Mouse (Mus musculus): ENCODE measurements around the gene Tyw1. TPM values are rescaled to one million over a fixed set of nuclear protein-coding genes. Genes with fewer than 3 reads are reported as not detected.
A peak's percentile ranks its signal among the peaks of the same experiment; 100 is the strongest.

The Tyw1 gene
- polyA plus RNA-seq, 1 experiment from 2014 or later: 17.8 TPM

- no peaks in the 10 kb centered on the region for H3K9me3 ChIP-seq (replicated peaks; ENCODE audit: control insufficient read depth, low read length)
- H3K36me3 ChIP-seq (ENCODE audit: control insufficient read depth, insufficient read depth, low read length): no peaks in the 10 kb centered on the region
- ATAC-seq (replicated peaks; ENCODE audit: insufficient number of reproducible peaks, low FRiP score, low TSS enrichment): no peak
- no peak overlapping the region for H3K9ac ChIP-seq (ENCODE audit: low read depth, low read length)
- H3K4me2 ChIP-seq: no peak overlapping the region
- no peaks in the 10 kb centered on the region for H3K4me1 ChIP-seq (ENCODE audit: control insufficient read depth, insufficient read depth, low read length)
- no peaks in the 10 kb centered on the region for H3K27me3 ChIP-seq (ENCODE audit: control insufficient read depth, insufficient read depth, low read length)
- no peak overlapping the region for H3K27ac ChIP-seq (ENCODE audit: low read depth, low read length)
- 53% methylated on average over 7 of the region's 7 CpGs for WGBS (ENCODE audit: insufficient replicate concordance)
- H3K4me3 ChIP-seq (ENCODE audit: low read depth, low read length): no peak overlapping the region
Measured at GRCm38 (mm10) chr5:130355223-130355622, 99.8 kb downstream of the Tyw1 start.

DNA sequence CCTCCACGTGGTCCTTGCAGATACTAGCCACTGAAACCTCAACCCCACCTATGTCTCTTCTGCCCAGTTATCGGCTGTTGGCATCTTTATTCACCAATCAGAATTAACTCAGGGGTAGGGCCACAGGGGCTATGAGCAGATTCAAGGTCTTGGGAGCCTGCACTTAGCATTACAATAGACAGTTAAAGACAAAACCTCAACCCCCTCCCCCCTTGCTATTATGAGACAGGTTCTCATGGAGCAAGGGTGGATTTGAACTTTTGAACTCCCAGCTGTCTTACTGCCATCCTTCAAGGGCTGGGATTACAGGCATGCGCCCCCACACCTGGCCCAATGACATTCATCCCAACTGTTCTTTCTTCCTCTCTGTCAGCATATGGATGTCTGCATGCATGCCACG, 107.7 kb downstream of the Tyw1 start:
- Histone ChIP-seq H3K27me3 (ENCODE audit: control insufficient read depth, insufficient read depth, low read length) (no peaks in the 10 kb centered on the region), H3K27ac (ENCODE audit: low read depth, low read length) (no peak overlapping the region), H3K36me3 (ENCODE audit: control insufficient read depth, insufficient read depth, low read length) (no peaks in the 10 kb centered on the region), H3K4me1 (ENCODE audit: control insufficient read depth, insufficient read depth, low read length) (no peaks in the 10 kb centered on the region), H3K4me3 (ENCODE audit: low read depth, low read length) (no peak overlapping the region), H3K4me2 (no peak overlapping the region), H3K9me3 (replicated peaks; ENCODE audit: control insufficient read depth, low read length) (no peaks in the 10 kb centered on the region), H3K9ac (ENCODE audit: low read depth, low read length) (no peak overlapping the region)
- 61% methylated on average over 4 of the region's 4 CpGs for WGBS (ENCODE audit: insufficient replicate concordance)
- no peak for ATAC-seq (replicated peaks; ENCODE audit: insufficient number of reproducible peaks, low FRiP score, low TSS enrichment)

- Histone ChIP-seq H3K9me3 (replicated peaks; ENCODE audit: control insufficient read depth, low read length) (no peaks in the 10 kb centered on the region), H3K36me3 (ENCODE audit: control insufficient read depth, insufficient read depth, low read length) (no peaks in the 10 kb centered on the region), H3K4me3 (ENCODE audit: low read depth, low read length) (no peak overlapping the region), H3K4me2 (no peak overlapping the region), H3K27me3 (ENCODE audit: control insufficient read depth, insufficient read depth, low read length) (no peaks in the 10 kb centered on the region), H3K4me1 (ENCODE audit: control insufficient read depth, insufficient read depth, low read length) (no peaks in the 10 kb centered on the region), H3K27ac (ENCODE audit: low read depth, low read length) (no peak overlapping the region), H3K9ac (ENCODE audit: low read depth, low read length) (no peak overlapping the region)
- no peak for ATAC-seq (replicated peaks; ENCODE audit: insufficient number of reproducible peaks, low FRiP score, low TSS enrichment)
- 32% methylated on average over 3 of the region's 3 CpGs for WGBS (ENCODE audit: insufficient replicate concordance)
Measured at GRCm38 (mm10) chr5:130363773-130364172, 108.4 kb downstream of the Tyw1 start.

DNA sequence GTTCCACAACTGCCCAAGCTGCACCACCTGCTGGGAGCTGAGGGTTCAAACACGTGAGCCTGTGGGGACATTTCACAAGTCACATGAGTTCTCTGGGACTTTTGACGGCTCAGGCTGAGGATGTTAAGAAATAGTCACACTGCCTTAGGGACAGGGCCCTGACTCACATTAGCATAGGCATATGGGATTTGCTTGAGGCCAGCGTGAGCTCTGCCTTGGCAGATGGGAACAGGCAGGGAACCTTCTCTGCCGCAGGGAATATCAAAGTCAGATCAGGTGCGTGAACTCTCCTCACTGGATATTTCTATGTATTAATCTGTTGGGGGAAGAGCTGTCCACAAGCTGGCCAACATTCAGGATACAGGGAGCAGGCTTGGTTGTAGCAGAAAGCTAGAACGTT, 112.8 kb downstream of the Tyw1 start:
- H3K27ac ChIP-seq (ENCODE audit: low read depth, low read length): no peak overlapping the region
- no peak overlapping the region for H3K4me2 ChIP-seq
- no peaks in the 10 kb centered on the region for H3K27me3 ChIP-seq (ENCODE audit: control insufficient read depth, insufficient read depth, low read length)
- no peaks in the 10 kb centered on the region for H3K36me3 ChIP-seq (ENCODE audit: control insufficient read depth, insufficient read depth, low read length)
- no peak overlapping the region for H3K4me3 ChIP-seq (ENCODE audit: low read depth, low read length)
- H3K4me1 ChIP-seq (ENCODE audit: control insufficient read depth, insufficient read depth, low read length): no peaks in the 10 kb centered on the region
- 72% methylated on average over 6 of the region's 6 CpGs for WGBS (ENCODE audit: insufficient replicate concordance)
- H3K9me3 ChIP-seq (replicated peaks; ENCODE audit: control insufficient read depth, low read length): no peaks in the 10 kb centered on the region
- ATAC-seq (replicated peaks; ENCODE audit: insufficient number of reproducible peaks, low FRiP score, low TSS enrichment): no peak
- no peak overlapping the region for H3K9ac ChIP-seq (ENCODE audit: low read depth, low read length)

DNA sequence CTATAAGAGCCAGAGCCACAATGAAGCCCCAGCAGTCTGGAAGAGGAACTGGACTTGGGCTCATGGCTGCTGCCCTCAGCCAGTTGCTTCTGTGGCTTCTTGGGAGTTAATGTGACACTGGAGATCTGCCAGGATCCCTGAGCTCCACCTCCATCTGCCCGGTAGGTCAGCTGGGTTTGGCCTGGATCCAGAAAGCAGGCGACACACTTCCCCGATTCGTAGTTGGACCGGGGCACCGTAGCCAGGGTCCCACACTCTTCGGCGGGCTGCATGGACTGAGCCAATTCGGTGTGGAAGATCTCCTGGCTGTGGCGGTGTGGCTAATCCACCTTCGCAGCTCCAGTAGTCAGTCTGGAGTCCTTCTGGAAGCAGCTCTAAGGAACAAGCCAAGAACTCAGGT, 113.8 kb downstream of the Tyw1 start, which contains the start of gene Caln1:
Gene Caln1 (plus strand): TSS at position 219 of the 400 bp plus-strand sequence.
- Histone ChIP-seq H3K4me2 (no peak within 1 kb of the TSS), H3K27ac (ENCODE audit: low read depth, low read length) (no peak within 1 kb of the TSS), H3K4me1 (ENCODE audit: control insufficient read depth, insufficient read depth, low read length) (no peaks in the 10 kb centered on the region), H3K4me3 (ENCODE audit: low read depth, low read length) (no peak within 1 kb of the TSS), H3K9ac (ENCODE audit: low read depth, low read length) (no peak within 1 kb of the TSS), H3K9me3 (replicated peaks; ENCODE audit: control insufficient read depth, low read length) (no peaks in the 10 kb centered on the region), H3K36me3 (ENCODE audit: control insufficient read depth, insufficient read depth, low read length) (no peaks in the 10 kb centered on the region), H3K27me3 (ENCODE audit: control insufficient read depth, insufficient read depth, low read length) (no peaks in the 10 kb centered on the region)
- no peak for ATAC-seq (replicated peaks; ENCODE audit: insufficient number of reproducible peaks, low FRiP score, low TSS enrichment)
- 69% methylated on average over 11 of the region's 11 CpGs for WGBS (ENCODE audit: insufficient replicate concordance)

DNA sequence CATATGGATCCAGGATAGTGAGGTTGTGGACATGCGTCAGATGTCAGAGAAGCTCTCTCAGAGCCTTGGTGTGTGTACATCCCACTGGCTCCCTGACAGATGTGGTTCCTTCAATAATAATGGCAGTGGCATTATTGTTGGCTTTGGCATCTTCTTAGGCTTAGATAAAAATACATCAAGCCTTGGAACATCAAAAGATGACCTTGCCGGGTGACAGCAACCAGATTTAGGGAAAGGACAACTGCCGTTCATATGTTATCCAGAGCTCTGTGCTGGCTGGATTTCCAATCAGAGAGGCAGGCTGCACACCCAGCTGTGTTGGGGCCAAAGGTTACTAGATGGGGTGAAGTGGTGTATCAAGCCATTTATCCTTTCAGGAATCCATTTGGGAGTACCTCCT, 120.0 kb downstream of the Tyw1 start:
- Histone ChIP-seq H3K27me3 (ENCODE audit: control insufficient read depth, insufficient read depth, low read length) (no peaks in the 10 kb centered on the region), H3K4me3 (ENCODE audit: low read depth, low read length) (no peak overlapping the region), H3K36me3 (ENCODE audit: control insufficient read depth, insufficient read depth, low read length) (no peaks in the 10 kb centered on the region), H3K4me2 (no peak overlapping the region), H3K27ac (ENCODE audit: low read depth, low read length) (no peak overlapping the region), H3K9me3 (replicated peaks; ENCODE audit: control insufficient read depth, low read length) (no peaks in the 10 kb centered on the region), H3K9ac (ENCODE audit: low read depth, low read length) (no peak overlapping the region), H3K4me1 (ENCODE audit: control insufficient read depth, insufficient read depth, low read length) (no peaks in the 10 kb centered on the region)
- ATAC-seq (replicated peaks; ENCODE audit: insufficient number of reproducible peaks, low FRiP score, low TSS enrichment): no peak
- WGBS (ENCODE audit: insufficient replicate concordance): 83% methylated on average over 3 of the region's 3 CpGs

- 12% methylated on average over 13 of the region's 13 CpGs for WGBS (ENCODE audit: insufficient replicate concordance)
- Histone ChIP-seq H3K4me2 (peak within 1 kb of the TSS; percentile 52), H3K36me3 (ENCODE audit: control insufficient read depth, insufficient read depth, low read length) (no peaks in the 10 kb centered on the region), H3K9me3 (replicated peaks; ENCODE audit: control insufficient read depth, low read length) (no peaks in the 10 kb centered on the region), H3K27me3 (ENCODE audit: control insufficient read depth, insufficient read depth, low read length) (no peaks in the 10 kb centered on the region; the same call in 1 of the 2 replicates), H3K27ac (ENCODE audit: low read depth, low read length) (no peak within 1 kb of the TSS), H3K4me1 (ENCODE audit: control insufficient read depth, insufficient read depth, low read length) (no peaks in the 10 kb centered on the region), H3K9ac (ENCODE audit: low read depth, low read length) (no peak within 1 kb of the TSS), H3K4me3 (ENCODE audit: low read depth, low read length) (no peak within 1 kb of the TSS)
- ATAC-seq (replicated peaks; ENCODE audit: insufficient number of reproducible peaks, low FRiP score, low TSS enrichment): no peak
Measured at GRCm38 (mm10) chr5:130384222-130384912, 128.9 kb downstream of the Tyw1 start, which contains the start of gene A330070K13Rik. Gene A330070K13Rik, minus strand, starts transcription at chr5:130384631.

GRCm38 (mm10) chr5:130386418-130386817, 131.0 kb downstream of the Tyw1 start:
- Histone ChIP-seq H3K27me3 (ENCODE audit: control insufficient read depth, insufficient read depth, low read length) (no peaks in the 10 kb centered on the region; the same call in 1 of the 2 replicates), H3K4me1 (ENCODE audit: control insufficient read depth, insufficient read depth, low read length) (no peaks in the 10 kb centered on the region), H3K4me3 (ENCODE audit: low read depth, low read length) (no peak overlapping the region), H3K27ac (ENCODE audit: low read depth, low read length) (no peak overlapping the region), H3K9ac (ENCODE audit: low read depth, low read length) (no peak overlapping the region), H3K4me2 (no peak overlapping the region), H3K9me3 (replicated peaks; ENCODE audit: control insufficient read depth, low read length) (no peaks in the 10 kb centered on the region), H3K36me3 (ENCODE audit: control insufficient read depth, insufficient read depth, low read length) (no peaks in the 10 kb centered on the region)
- 69% methylated on average over 7 of the region's 7 CpGs for WGBS (ENCODE audit: insufficient replicate concordance)
- no peak for ATAC-seq (replicated peaks; ENCODE audit: insufficient number of reproducible peaks, low FRiP score, low TSS enrichment)

Measured in heart, embryonic 11.5 days (tissue).